In the genomic region with DNA sequence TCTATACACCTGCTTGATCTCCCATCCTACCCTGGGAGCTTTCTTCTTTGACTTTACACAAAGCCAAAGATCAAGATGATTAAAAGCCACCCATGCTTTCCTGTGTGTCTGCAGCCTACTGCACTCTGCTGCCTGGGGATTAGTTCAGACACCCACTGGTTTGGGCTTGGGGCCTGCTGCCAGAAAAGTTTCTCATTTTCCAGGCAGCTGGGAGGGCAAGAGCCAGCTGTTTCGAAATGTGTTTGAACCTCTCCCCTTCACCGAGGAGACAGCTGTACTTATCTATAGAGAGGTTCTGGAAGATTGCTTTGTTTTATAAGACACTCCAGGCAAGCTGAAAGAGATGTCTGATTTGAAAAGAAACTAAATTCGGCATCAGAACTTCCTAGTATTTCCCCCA, we compare ENCODE assay signal across 28 mouse cellular contexts.
DNase-seq lines count a peak whose midpoint lies in the region; ATAC-seq and TF ChIP-seq lines count a peak whose summit lies in the region.
"Had no signal": no experiment of that assay in that cellular context is flagged by ENCODE, and none has a peak within 500 bp of the region (broad histone marks: within the 10 kb centered on the region; RNA-seq: fewer than 3 reads in every experiment).

No protein-coding gene starts in this region.

- no peak for TF ChIP-seq CTCF in brain, embryonic 14.5 days (IDR thresholded peaks at IDR 0.05; ENCODE audit: borderline replicate concordance, extremely low read depth, insufficient read depth, insufficient read length)

- peak; percentile 47; the same call in 1 of the 2 replicates for ATAC-seq in lung, embryonic 16.5 days (ENCODE audit: low read depth)
- ATAC-seq: forebrain, postnatal 0 days; inflammation-experienced regulatory T-cells, adult 6 months; liver, embryonic 12.5 days; liver, postnatal 0 days had no signal

- peak; percentile 6 for DNase-seq in gastrocnemius, postnatal 14 days
- no peak for DNase-seq in gastrocnemius, adult 8-10 months (ENCODE audit: low spot score in 2 of 2)
- DNase-seq in lung, postnatal 25 days (ENCODE audit: low spot score), result no peak
- peak; percentile 9 for DNase-seq in ovary, postnatal 14 days (ENCODE audit: low spot score)
- DNase-seq in ovary, adult 18-20 months (ENCODE audit: low spot score), result no peak
- DNase-seq in brain, embryonic 14.5 days (ENCODE audit: low read depth), result peak; percentile 17
- DNase-seq in spleen, adult 18-20 months, result no peak
- DNase-seq: adrenal gland, adult 8-10 months; B cell, adult 2 months; cerebellum, adult 11 months; cerebellum, adult 9-10 months; cerebellum, postnatal 36 days; forebrain, postnatal 0 days; heart, postnatal 10 days; kidney, adult 11 months; kidney, postnatal 14 days; layer of hippocampus, adult 9-11 months; liver, postnatal 0 days; thymus, postnatal 4 days had no signal

- TF ChIP-seq POLR2A in brain, embryonic 14.5 days (IDR thresholded peaks at IDR 0.05; ENCODE audit: borderline replicate concordance, extremely low read depth, insufficient read depth, insufficient read length, poor library complexity, severe bottlenecking), result no peak

- H3K36me3 ChIP-seq in lung, embryonic 16.5 days (ENCODE audit: control insufficient read depth, insufficient read depth, low read length), result no peaks in the 10 kb centered on the region
- H3K36me3 ChIP-seq: embryonic facial prominence, embryonic 12.5 days; heart, embryonic 13.5 days; hindbrain, embryonic 15.5 days; limb, embryonic 13.5 days; liver, embryonic 12.5 days; midbrain, embryonic 12.5 days; neural tube, embryonic 15.5 days had no signal

- intact Hi-C loops in gastrocnemius, postnatal 14 days (cut with DNase I; ENCODE audit: low total_unique reads), result no loop called here

- H3K27me3 ChIP-seq in lung, embryonic 16.5 days (ENCODE audit: control insufficient read depth, insufficient read depth, low read depth, low read length), result no peaks in the 10 kb centered on the region
- H3K27me3 ChIP-seq: embryonic facial prominence, embryonic 12.5 days; heart, embryonic 13.5 days; hindbrain, embryonic 15.5 days; limb, embryonic 13.5 days; liver, embryonic 12.5 days; midbrain, embryonic 12.5 days; neural tube, embryonic 15.5 days had no signal

- no peak overlapping the region for H3K9ac ChIP-seq in lung, embryonic 16.5 days (ENCODE audit: low read length)
- H3K9ac ChIP-seq: embryonic facial prominence, embryonic 12.5 days; forebrain, postnatal 0 days; heart, embryonic 13.5 days; hindbrain, embryonic 15.5 days; limb, embryonic 13.5 days; liver, embryonic 12.5 days; liver, postnatal 0 days; midbrain, embryonic 12.5 days; neural tube, embryonic 15.5 days had no signal

- H3K27ac ChIP-seq in lung, embryonic 16.5 days (ENCODE audit: low read length), result no peak overlapping the region
- H3K27ac ChIP-seq: embryonic facial prominence, embryonic 12.5 days; heart, embryonic 13.5 days; hindbrain, embryonic 15.5 days; limb, embryonic 13.5 days; liver, embryonic 12.5 days; midbrain, embryonic 12.5 days; neural tube, embryonic 15.5 days had no signal

- no peaks in the 10 kb centered on the region for H3K9me3 ChIP-seq in lung, embryonic 16.5 days (ENCODE audit: control insufficient read depth, low read length)
- H3K9me3 ChIP-seq: embryonic facial prominence, embryonic 12.5 days; hindbrain, embryonic 15.5 days; limb, embryonic 13.5 days; liver, embryonic 12.5 days; midbrain, embryonic 12.5 days; neural tube, embryonic 15.5 days had no signal

- no peak overlapping the region for H3K4me2 ChIP-seq in lung, embryonic 16.5 days (ENCODE audit: low read depth, low read length)
- H3K4me2 ChIP-seq: embryonic facial prominence, embryonic 12.5 days; heart, embryonic 13.5 days; hindbrain, embryonic 15.5 days; limb, embryonic 13.5 days; liver, embryonic 12.5 days; midbrain, embryonic 12.5 days; neural tube, embryonic 15.5 days had no signal

- H3K4me3 ChIP-seq in lung, embryonic 16.5 days (ENCODE audit: low read length), result no peak overlapping the region
- H3K4me3 ChIP-seq: embryonic facial prominence, embryonic 12.5 days; heart, embryonic 13.5 days; hindbrain, embryonic 15.5 days; limb, embryonic 13.5 days; liver, embryonic 12.5 days; midbrain, embryonic 12.5 days; neural tube, embryonic 15.5 days had no signal

- no peaks in the 10 kb centered on the region for H3K4me1 ChIP-seq in lung, embryonic 16.5 days (replicated peaks; ENCODE audit: control insufficient read depth, insufficient read depth, low read length)
- H3K4me1 ChIP-seq: embryonic facial prominence, embryonic 12.5 days; heart, embryonic 13.5 days; hindbrain, embryonic 15.5 days; limb, embryonic 13.5 days; liver, embryonic 12.5 days; midbrain, embryonic 12.5 days; neural tube, embryonic 15.5 days had no signal

- 41% methylated on average over 3 of the region's 3 CpGs for WGBS in lung, embryonic 16.5 days

Comparison
In these comparisons a context has a peak if more than half of its experiments do, and no peak if none do; other contexts are left out.
1. DNase-seq: peak in gastrocnemius, postnatal 14 days (single experiment), ovary, postnatal 14 days (single experiment) and brain, embryonic 14.5 days (single experiment); none in gastrocnemius, adult 8-10 months (0 of 2), lung, postnatal 25 days (single experiment), ovary, adult 18-20 months (single experiment) and spleen, adult 18-20 months (0 of 2).